Mouse (Mus musculus) hindbrain, embryonic 13.5 days (tissue): ENCODE measurements at regions not wholly inside any gene's neighbourhood (a gene's known extent, or its start where the extent isn't known, plus 50 kb on each side); places are given as distances from the start of the nearest gene placed in this dataset.
A peak's percentile ranks its signal among the peaks of the same experiment; 100 is the strongest.
"Not testable (repeated sequence)": the region's sequence is repeated elsewhere in the genome, so short reads cannot be mapped to it uniquely, and the experiment has no call there.

Experiments
- ATAC-seq: fragments of 200-750 bp; cut with Nextera tagmentation; 2 replicates; pipeline ENCODE4 v1.8.0; 2017; ENCODE audit warnings: moderate TSS enrichment; ENCODE audit not compliant: low FRiP score
- H3K27ac ChIP-seq: fragments of 300-500 bp; sonication (generic); 2 replicates; pipeline ENCODE4 v1.5.1; 2015; ENCODE audit warnings: inconsistent platforms, mild to moderate bottlenecking, moderate library complexity
- H3K27me3 ChIP-seq: fragments of 300-500 bp; sonication (generic); 2 replicates; pipeline ENCODE4 v1.6.1; 2015; ENCODE audit warnings: mild to moderate bottlenecking, inconsistent platforms
- H3K36me3 ChIP-seq: fragments of 300-500 bp; sonication (generic); 2 replicates; pipeline ENCODE4 v1.6.1; 2015; ENCODE audit warnings: mild to moderate bottlenecking, inconsistent platforms
- H3K4me1 ChIP-seq: fragments of 300-500 bp; sonication (generic); replicated peaks from 2 replicates; pipeline ENCODE4 v1.6.1; 2015; ENCODE audit warnings: inconsistent platforms
- H3K4me2 ChIP-seq: fragments of 300-500 bp; sonication (generic); 2 replicates; pipeline ENCODE4 v1.6.1; 2015; ENCODE audit warnings: inconsistent platforms, mild to moderate bottlenecking, moderate library complexity
- H3K4me3 ChIP-seq: fragments of 300-500 bp; sonication (generic); 2 replicates; pipeline ENCODE4 v1.5.1; 2015; ENCODE audit warnings: mild to moderate bottlenecking, inconsistent platforms
- H3K9ac ChIP-seq: fragments of 300-500 bp; sonication (generic); 2 replicates; pipeline ENCODE4 v1.6.1; 2015; ENCODE audit warnings: mild to moderate bottlenecking, inconsistent platforms
- H3K9me3 ChIP-seq: fragments of 300-500 bp; sonication (generic); 2 replicates; pipeline ENCODE4 v1.6.1; 2016; ENCODE audit warnings: inconsistent platforms
- WGBS: fragments of 180-500 bp; shearing (Covaris S2); methylation state at CpG from one replicate; pipeline ENCODE4 v1.1.7; 2015; 5-methylcytosine and 5-hydroxymethylcytosine counted together

GRCm38 (mm10) chr3:98968811-98969210, 75.8 kb upstream of the Hao2 start:
- Histone ChIP-seq H3K27me3 (no peaks in the 10 kb centered on the region), H3K36me3 (no peaks in the 10 kb centered on the region), H3K4me2 (no peak overlapping the region), H3K9me3 (no peaks in the 10 kb centered on the region), H3K27ac (no peak overlapping the region), H3K9ac (no peak overlapping the region), H3K4me3 (no peak overlapping the region), H3K4me1 (no peaks in the 10 kb centered on the region)
- ATAC-seq: no peak
- WGBS: 26% methylated on average over 4 of the region's 4 CpGs

- no peaks in the 10 kb centered on the region for H3K9me3 ChIP-seq
- no peak overlapping the region for H3K4me2 ChIP-seq
- H3K4me1 ChIP-seq: no peaks in the 10 kb centered on the region
- H3K9ac ChIP-seq: no peak overlapping the region
- WGBS: 7% methylated on average over 3 of the region's 3 CpGs
- 0 out of 2 replicates have a peak, but pooled peaks have one; percentile 49 for ATAC-seq
- H3K36me3 ChIP-seq: no peaks in the 10 kb centered on the region
- H3K27ac ChIP-seq: no peak overlapping the region
- no peaks in the 10 kb centered on the region for H3K27me3 ChIP-seq
- H3K4me3 ChIP-seq: no peak overlapping the region
These were observed 82.7 kb upstream of the Hao2 start for GRCm38 (mm10) chr3:98975777-98976176.

- Histone ChIP-seq H3K27ac (no peak overlapping the region), H3K9ac (no peak overlapping the region), H3K4me2 (no peak overlapping the region), H3K9me3 (no peaks in the 10 kb centered on the region), H3K27me3 (no peaks in the 10 kb centered on the region), H3K36me3 (no peaks in the 10 kb centered on the region), H3K4me3 (no peak overlapping the region), H3K4me1 (no peaks in the 10 kb centered on the region)
- 95% methylated on average over 1 of the region's 1 CpGs for WGBS
- no peak for ATAC-seq
These were observed 89.7 kb upstream of the Hao2 start for GRCm38 (mm10) chr3:98982787-98983186.

GRCm38 (mm10) chr3:98987266-98987665, 94.2 kb upstream of the Hao2 start:
- not testable (repeated sequence) for H3K27me3 ChIP-seq, H3K4me3 ChIP-seq, H3K4me1 ChIP-seq, H3K27ac ChIP-seq, H3K9ac ChIP-seq, H3K9me3 ChIP-seq, H3K4me2 ChIP-seq, H3K36me3 ChIP-seq, ATAC-seq
- 76% methylated on average over 2 of the region's 2 CpGs for WGBS

- Histone ChIP-seq H3K27ac (no peak overlapping the region), H3K9me3 (no peaks in the 10 kb centered on the region), H3K4me1 (no peaks in the 10 kb centered on the region; the same call in 1 of the 2 replicates), H3K36me3 (no peaks in the 10 kb centered on the region), H3K27me3 (no peaks in the 10 kb centered on the region), H3K4me3 (no peak overlapping the region), H3K4me2 (peak overlapping the region; percentile 29; the same call in 1 of the 2 replicates), H3K9ac (no peak overlapping the region)
- 22% methylated on average over 10 of the region's 10 CpGs for WGBS
- peak; percentile 88 for ATAC-seq
These were observed 97.8 kb upstream of the Hao2 start for GRCm38 (mm10) chr3:98990801-98991200.

GRCm38 (mm10) chr3:98991276-98991675, 98.2 kb upstream of the Hao2 start:
- Histone ChIP-seq H3K36me3 (no peaks in the 10 kb centered on the region), H3K4me1 (no peaks in the 10 kb centered on the region; the same call in 1 of the 2 replicates), H3K27me3 (no peaks in the 10 kb centered on the region), H3K9me3 (no peaks in the 10 kb centered on the region), H3K4me3 (no peak overlapping the region), H3K4me2 (no peak overlapping the region), H3K27ac (no peak overlapping the region), H3K9ac (no peak overlapping the region)
- WGBS: 80% methylated on average over 6 of the region's 6 CpGs
- no peak for ATAC-seq

- no peaks in the 10 kb centered on the region for H3K9me3 ChIP-seq
- no peaks in the 10 kb centered on the region for H3K27me3 ChIP-seq
- H3K4me2 ChIP-seq: no peak overlapping the region
- no peaks in the 10 kb centered on the region for H3K36me3 ChIP-seq
- ATAC-seq: no peak
- H3K9ac ChIP-seq: no peak overlapping the region
- H3K4me1 ChIP-seq: no peaks in the 10 kb centered on the region; the same call in 1 of the 2 replicates
- no peak overlapping the region for H3K27ac ChIP-seq
- no peak overlapping the region for H3K4me3 ChIP-seq
These were observed 101.0 kb upstream of the Hao2 start for GRCm38 (mm10) chr3:98994086-98994485.

- WGBS: 50% methylated on average over 1 of the region's 1 CpGs
- Histone ChIP-seq H3K4me1 (0 out of 2 replicates have a peak, but pooled peaks cover 4% of the 10 kb centered on the region), H3K36me3 (no peaks in the 10 kb centered on the region), H3K27ac (no peak overlapping the region), H3K4me3 (no peak overlapping the region), H3K27me3 (no peaks in the 10 kb centered on the region), H3K4me2 (no peak overlapping the region), H3K9ac (no peak overlapping the region), H3K9me3 (no peaks in the 10 kb centered on the region)
- no peak for ATAC-seq
These were observed 110.2 kb upstream of the Wars2 start for GRCm38 (mm10) chr3:99030636-99031035.

- Histone ChIP-seq H3K27ac (no peak overlapping the region), H3K27me3 (no peaks in the 10 kb centered on the region), H3K4me2 (no peak overlapping the region), H3K4me3 (no peak overlapping the region), H3K9ac (no peak overlapping the region), H3K9me3 (no peaks in the 10 kb centered on the region), H3K4me1 (no peaks in the 10 kb centered on the region), H3K36me3 (no peaks in the 10 kb centered on the region)
- ATAC-seq: no peak
- WGBS: 79% methylated on average over 6 of the region's 6 CpGs
These were observed 94.7 kb upstream of the Wars2 start for GRCm38 (mm10) chr3:99046190-99046589.

GRCm38 (mm10) chr3:99047156-99047555, 93.7 kb upstream of the Wars2 start:
- 77% methylated on average over 5 of the region's 5 CpGs for WGBS
- Histone ChIP-seq H3K4me1 (no peaks in the 10 kb centered on the region), H3K9ac (no peak overlapping the region), H3K4me3 (no peak overlapping the region), H3K36me3 (no peaks in the 10 kb centered on the region), H3K27me3 (no peaks in the 10 kb centered on the region), H3K9me3 (no peaks in the 10 kb centered on the region), H3K4me2 (no peak overlapping the region), H3K27ac (no peak overlapping the region)
- ATAC-seq: no peak

GRCm38 (mm10) chr3:99049305-99049704, 91.6 kb upstream of the Wars2 start:
- Histone ChIP-seq H3K4me3 (no peak overlapping the region), H3K27me3 (no peaks in the 10 kb centered on the region), H3K36me3 (no peaks in the 10 kb centered on the region), H3K4me1 (no peaks in the 10 kb centered on the region), H3K27ac (no peak overlapping the region), H3K4me2 (no peak overlapping the region), H3K9me3 (no peaks in the 10 kb centered on the region), H3K9ac (no peak overlapping the region)
- WGBS: 83% methylated on average over 2 of the region's 2 CpGs
- no peak for ATAC-seq

- Histone ChIP-seq H3K4me1 (no peaks in the 10 kb centered on the region), H3K9me3 (no peaks in the 10 kb centered on the region), H3K4me2 (no peak overlapping the region), H3K36me3 (no peaks in the 10 kb centered on the region), H3K27me3 (no peaks in the 10 kb centered on the region), H3K9ac (no peak overlapping the region), H3K4me3 (no peak overlapping the region), H3K27ac (no peak overlapping the region)
- 84% methylated on average over 4 of the region's 4 CpGs for WGBS
- ATAC-seq: no peak
These were observed 88.7 kb upstream of the Wars2 start for GRCm38 (mm10) chr3:99052176-99052575.

GRCm38 (mm10) chr3:99067168-99067567, 73.7 kb upstream of the Wars2 start:
- 77% methylated on average over 3 of the region's 3 CpGs for WGBS
- Histone ChIP-seq H3K9me3 (no peaks in the 10 kb centered on the region), H3K36me3 (no peaks in the 10 kb centered on the region), H3K4me3 (no peak overlapping the region), H3K9ac (no peak overlapping the region), H3K27ac (no peak overlapping the region), H3K4me2 (no peak overlapping the region), H3K27me3 (no peaks in the 10 kb centered on the region), H3K4me1 (no peaks in the 10 kb centered on the region)
- no peak for ATAC-seq
